Mouse (Mus musculus) bone marrow macrophage, adult 2 months (primary cell): ENCODE data around the gene Zbtb4.

Experiments used
- CTCF ChIP-seq: IDR thresholded peaks from 2 replicates; pipeline ENCODE4 v1.5.1; 2012; ENCODE audit warnings: low read depth, mild to moderate bottlenecking, low read length, moderate library complexity
- POLR2A ChIP-seq: IDR thresholded peaks from 2 replicates; pipeline ENCODE4 v1.6.1; 2012; ENCODE audit warnings: mild to moderate bottlenecking, low read depth, low read length, borderline replicate concordance

DNA sequence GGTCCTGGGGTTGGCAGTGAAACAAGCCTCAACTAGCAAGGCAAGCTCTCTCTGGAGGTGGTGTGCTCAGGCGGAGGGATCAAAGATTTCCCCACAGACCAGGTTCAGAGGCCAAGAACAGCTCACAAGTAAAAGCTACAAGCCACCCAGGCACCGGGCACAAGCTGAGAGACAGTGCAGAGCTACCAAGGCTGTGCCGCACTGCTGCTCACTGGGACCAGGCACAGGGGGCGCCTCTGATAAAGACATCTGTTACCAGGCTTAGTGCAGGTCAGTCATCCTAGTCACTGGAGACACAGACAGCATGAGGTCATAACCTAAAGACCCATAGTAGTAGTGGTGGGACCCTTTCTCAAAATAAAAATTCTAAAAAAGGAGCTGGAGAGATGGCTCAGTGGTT lies 48.8 kb upstream of the Zbtb4 start:
- no peak for TF ChIP-seq CTCF
- no peak for TF ChIP-seq POLR2A
